Mouse (Mus musculus) embryonic facial prominence, embryonic 11.5 days (tissue): ENCODE results near the gene Frmd4a. TPM values are rescaled to one million over a fixed set of nuclear protein-coding genes. Genes with fewer than 3 reads are reported as not detected.

ENCODE experiments used
- ATAC-seq: fragments of 200-750 bp; cut with Nextera tagmentation; replicated peaks from 2 replicates; pipeline ENCODE4 v1.8.0; 2017; ENCODE audit warnings: low read depth; ENCODE audit not compliant: insufficient number of reproducible peaks, low FRiP score, low TSS enrichment
- DNase-seq: peaks from one replicate; pipeline ENCODE4 v3.0.0-alpha.2; 2015; ENCODE audit warnings: low spot score
- H3K27ac ChIP-seq: fragments of 300-500 bp; sonication (generic); replicated peaks from 2 replicates; pipeline ENCODE4 v1.5.1; 2014; ENCODE audit warnings: mild to moderate bottlenecking, low read depth, low read length, control low read depth
- H3K27me3 ChIP-seq: fragments of 300-500 bp; sonication (generic); 2 replicates; pipeline ENCODE4 v1.6.1; 2014; ENCODE audit warnings: mild to moderate bottlenecking, low read length, moderate library complexity, mixed read lengths; ENCODE audit not compliant: control insufficient read depth, insufficient read depth
- H3K36me3 ChIP-seq: fragments of 300-500 bp; sonication (generic); replicated peaks from 2 replicates; pipeline ENCODE4 v1.6.1; 2014; ENCODE audit warnings: low read depth, mild to moderate bottlenecking, low read length, moderate library complexity, mixed read lengths; ENCODE audit not compliant: control insufficient read depth, insufficient read depth
- H3K4me1 ChIP-seq: fragments of 300-500 bp; sonication (generic); 2 replicates; pipeline ENCODE4 v1.6.1; 2014; ENCODE audit warnings: low read length, mixed read lengths; ENCODE audit not compliant: control insufficient read depth, insufficient read depth
- H3K4me2 ChIP-seq: fragments of 300-500 bp; sonication (generic); 2 replicates; pipeline ENCODE4 v1.6.1; 2014; ENCODE audit warnings: low read depth, mild to moderate bottlenecking, control low read depth, low read length, moderate library complexity
- H3K4me3 ChIP-seq: fragments of 300-500 bp; sonication (generic); 2 replicates; pipeline ENCODE4 v1.5.1; 2014; ENCODE audit warnings: low read depth, low read length, control low read depth
- H3K9ac ChIP-seq: fragments of 300-500 bp; sonication (generic); replicated peaks from 2 replicates; pipeline ENCODE4 v1.6.1; 2014; ENCODE audit warnings: mild to moderate bottlenecking, control low read depth, low read length
- H3K9me3 ChIP-seq: fragments of 300-500 bp; sonication (generic); replicated peaks from 2 replicates; pipeline ENCODE4 v1.6.1; 2016; ENCODE audit warnings: mild to moderate bottlenecking, low read length, inconsistent platforms, mixed read lengths; ENCODE audit not compliant: control insufficient read depth
- WGBS: fragments of 180-500 bp; shearing (Covaris S2); extraction: QIAGEN DNeasy Blood & Tissue Kit; methylation state at CpG from one replicate; pipeline ENCODE4 v1.1.7; 2014; 5-methylcytosine and 5-hydroxymethylcytosine counted together
- polyA plus RNA-seq: library from polyadenylated mRNA; unstranded; fragments of >200 nt; fragmentation: Nextera tagmentation; extraction: Ambion mirVana; gene quantifications from 2 replicates; pipeline ENCODE4 v1.2.1, GENCODE M21; 2014

The Frmd4a gene
- polyA plus RNA-seq, 1 experiment from 2014 or later = 38.5 TPM

GRCm38 (mm10) chr2:4036651-4037117 lies 19.2 kb downstream of the Frmd4a start:
- Histone ChIP-seq H3K27ac (no peak overlapping the region), H3K4me1 (no peaks in the 10 kb centered on the region), H3K4me2 (no peak overlapping the region), H3K9me3 (no peaks in the 10 kb centered on the region), H3K36me3 (no peaks in the 10 kb centered on the region), H3K9ac (no peak overlapping the region), H3K27me3 (no peaks in the 10 kb centered on the region), H3K4me3 (no peak overlapping the region)
- ATAC-seq (no peak), DNase-seq (no peak)
- WGBS = 91% methylated on average over 8 of the region's 8 CpGs

DNA sequence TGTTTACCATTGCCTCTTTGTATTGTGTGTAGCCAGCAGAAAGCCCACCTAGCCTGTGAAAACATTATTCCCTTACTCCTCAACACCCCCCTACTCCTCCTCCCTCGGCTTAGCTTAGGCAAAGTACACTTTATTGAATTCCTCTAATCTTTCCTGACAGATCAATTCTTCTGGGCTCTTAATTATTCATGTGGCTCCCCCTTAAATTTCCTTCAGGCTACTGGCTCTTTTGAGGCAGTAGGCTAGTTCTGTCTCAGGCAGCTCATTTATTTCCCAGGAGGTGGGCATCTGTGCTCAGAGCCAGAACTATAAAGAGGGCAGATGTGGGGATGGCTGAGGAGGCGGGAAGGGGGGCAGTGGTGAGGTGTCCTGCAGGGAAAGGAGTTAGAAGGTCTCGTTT lies 24.5 kb downstream of the Frmd4a start:
- H3K4me1 ChIP-seq = no peaks in the 10 kb centered on the region
- ATAC-seq = no peak
- 28% methylated on average over 3 of the region's 3 CpGs for WGBS

GRCm38 (mm10) chr2:4055481-4055880 lies 38.0 kb downstream of the Frmd4a start:
- no peak overlapping the region for H3K9ac ChIP-seq
- H3K4me1 ChIP-seq = no peaks in the 10 kb centered on the region
- no peak overlapping the region for H3K4me2 ChIP-seq
- no peak overlapping the region for H3K27ac ChIP-seq
- no peaks in the 10 kb centered on the region for H3K9me3 ChIP-seq
- H3K4me3 ChIP-seq = no peak overlapping the region
- DNase-seq (no peak), ATAC-seq (no peak)
- 81% methylated on average over 2 of the region's 2 CpGs for WGBS
- no peaks in the 10 kb centered on the region for H3K36me3 ChIP-seq
- no peaks in the 10 kb centered on the region for H3K27me3 ChIP-seq

More for the DNA sequence above, 24.5 kb downstream of the Frmd4a start:
- Histone ChIP-seq H3K27ac (no peak overlapping the region), H3K9me3 (no peaks in the 10 kb centered on the region), H3K4me3 (no peak overlapping the region), H3K4me2 (no peak overlapping the region), H3K27me3 (no peaks in the 10 kb centered on the region), H3K36me3 (no peaks in the 10 kb centered on the region), H3K9ac (no peak overlapping the region)
- peak; percentile 12 for DNase-seq

DNA sequence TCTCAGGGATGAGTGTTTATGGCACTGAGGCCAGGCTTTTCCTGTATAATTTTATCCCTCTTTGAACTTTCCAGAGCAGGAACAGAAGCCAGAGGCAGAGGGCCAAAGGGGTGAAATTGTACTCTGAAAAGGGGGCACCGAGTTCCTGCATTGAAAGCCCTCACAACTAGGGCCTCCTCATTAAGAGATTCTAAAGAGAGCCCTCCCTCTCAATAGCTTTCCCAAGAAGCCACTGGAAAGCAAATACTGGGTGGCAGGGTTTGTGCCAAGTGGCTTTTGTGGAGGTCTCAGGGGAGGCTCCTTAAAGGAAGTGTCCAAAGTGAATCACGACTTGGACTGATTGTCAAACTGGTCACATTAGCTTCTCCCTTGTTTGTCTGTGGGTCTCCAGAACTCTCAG lies 43.2 kb downstream of the Frmd4a start:
- Histone ChIP-seq H3K9ac (no peak overlapping the region), H3K36me3 (no peaks in the 10 kb centered on the region), H3K9me3 (no peaks in the 10 kb centered on the region), H3K4me2 (no peak overlapping the region), H3K27ac (no peak overlapping the region), H3K27me3 (no peaks in the 10 kb centered on the region), H3K4me1 (no peaks in the 10 kb centered on the region), H3K4me3 (no peak overlapping the region)
- DNase-seq = no peak
- ATAC-seq = no peak
- 55% methylated on average over 2 of the region's 2 CpGs for WGBS

GRCm38 (mm10) chr2:4071831-4072230 lies 54.3 kb downstream of the Frmd4a start:
- WGBS = 71% methylated on average over 7 of the region's 7 CpGs
- Histone ChIP-seq H3K9ac (no peak overlapping the region), H3K27ac (no peak overlapping the region), H3K9me3 (no peaks in the 10 kb centered on the region), H3K36me3 (no peaks in the 10 kb centered on the region), H3K4me1 (no peaks in the 10 kb centered on the region), H3K4me2 (no peak overlapping the region), H3K4me3 (no peak overlapping the region), H3K27me3 (no peaks in the 10 kb centered on the region)
- no peak for ATAC-seq
- DNase-seq = no peak

DNA sequence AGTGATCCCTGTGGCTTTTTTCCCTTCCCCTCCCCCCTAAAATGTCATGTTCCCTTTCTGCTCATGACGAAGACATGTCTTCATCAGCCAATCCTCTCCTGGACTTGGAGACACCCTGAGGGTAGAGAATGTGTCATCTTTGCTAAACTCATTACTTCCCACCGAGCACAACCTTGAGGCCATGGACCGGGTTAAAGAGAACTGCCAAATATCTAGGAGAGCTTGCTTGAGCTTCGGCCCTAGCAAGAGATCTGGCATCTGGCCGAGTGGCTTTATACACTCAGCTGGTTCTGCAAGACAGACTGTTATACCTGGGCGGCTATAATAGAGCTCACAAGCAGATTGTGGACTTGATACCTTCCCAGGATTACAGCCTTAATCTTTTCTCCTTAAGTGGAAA lies 66.4 kb downstream of the Frmd4a start:
- no peak overlapping the region for H3K4me2 ChIP-seq
- H3K27me3 ChIP-seq = no peaks in the 10 kb centered on the region
- H3K4me1 ChIP-seq = no peaks in the 10 kb centered on the region
- no peak overlapping the region for H3K27ac ChIP-seq
- no peaks in the 10 kb centered on the region for H3K9me3 ChIP-seq
- 74% methylated on average over 6 of the region's 6 CpGs for WGBS
- ATAC-seq (no peak), DNase-seq (no peak)
- no peaks in the 10 kb centered on the region for H3K36me3 ChIP-seq
- H3K9ac ChIP-seq = no peak overlapping the region
- no peak overlapping the region for H3K4me3 ChIP-seq

DNA sequence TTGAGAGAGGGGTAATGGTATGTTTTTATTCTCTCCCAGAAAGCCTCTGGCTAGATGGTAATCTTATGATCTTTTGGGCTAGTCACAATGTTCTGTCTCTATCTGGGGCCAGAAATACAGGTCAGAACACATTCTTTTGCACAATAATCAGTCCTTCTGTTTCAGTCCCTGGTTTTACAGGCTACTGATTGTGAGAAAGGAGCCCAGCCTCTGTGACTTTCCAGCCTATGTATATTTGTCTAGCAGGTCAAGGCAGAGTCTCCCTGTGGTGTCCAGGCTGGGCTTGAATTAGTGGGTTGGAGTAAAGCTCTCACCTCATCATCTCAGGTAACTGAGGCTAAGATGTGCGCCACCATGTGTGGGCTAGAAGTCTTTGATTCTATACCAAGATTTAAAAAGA lies 80.1 kb downstream of the Frmd4a start:
- Histone ChIP-seq H3K36me3 (no peaks in the 10 kb centered on the region), H3K4me2 (no peak overlapping the region), H3K9ac (no peak overlapping the region), H3K9me3 (no peaks in the 10 kb centered on the region), H3K4me1 (no peaks in the 10 kb centered on the region), H3K4me3 (no peak overlapping the region), H3K27me3 (no peaks in the 10 kb centered on the region), H3K27ac (no peak overlapping the region)
- WGBS = 81% methylated on average over 1 of the region's 1 CpGs
- ATAC-seq (no peak), DNase-seq (no peak)

DNA sequence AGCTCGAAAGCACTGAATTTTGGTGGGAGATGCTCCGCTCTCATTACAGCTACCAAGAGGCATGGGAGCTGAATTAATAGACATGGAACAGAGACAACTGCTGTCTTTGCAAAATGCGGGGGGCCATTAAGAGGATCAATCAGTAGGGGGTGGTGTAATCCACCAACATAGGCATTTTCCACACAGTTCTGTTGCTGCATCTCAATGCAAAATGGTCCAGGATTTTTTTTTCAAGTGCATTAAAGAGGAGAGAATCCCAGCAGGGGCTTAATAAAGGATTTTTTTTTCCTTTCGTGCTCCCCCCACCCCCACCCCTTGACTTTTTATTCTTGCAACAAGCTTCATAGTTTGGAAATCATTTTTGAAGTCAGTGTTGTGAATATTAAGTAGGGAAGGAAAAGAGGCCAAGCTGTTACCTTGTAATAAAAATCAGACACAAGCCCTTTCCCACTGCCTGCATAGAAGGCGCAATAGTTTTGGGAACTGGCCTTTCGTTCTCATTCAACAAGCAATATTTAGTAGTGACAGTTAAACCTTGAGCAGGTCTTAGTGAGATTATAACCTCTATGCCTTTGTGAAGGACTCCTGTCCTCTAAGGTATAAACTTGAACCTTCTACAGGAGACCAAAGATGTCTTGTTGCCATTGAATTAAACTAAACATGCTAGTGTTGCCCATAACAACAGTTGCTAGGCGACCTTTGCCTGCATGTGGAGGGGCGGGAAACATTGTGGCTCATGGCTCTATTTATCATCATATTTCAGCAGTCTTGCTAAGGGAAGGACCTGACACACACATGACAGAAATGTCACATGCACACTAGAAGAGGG lies 81.6 kb downstream of the Frmd4a start:
- H3K4me1 ChIP-seq = no peaks in the 10 kb centered on the region
- H3K9ac ChIP-seq = no peak overlapping the region
- H3K27ac ChIP-seq = no peak overlapping the region
- H3K4me2 ChIP-seq = no peak overlapping the region
- WGBS = 62% methylated on average over 8 of the region's 8 CpGs
- peak; percentile 50 for DNase-seq
- H3K27me3 ChIP-seq = no peaks in the 10 kb centered on the region
- ATAC-seq = no peak
- no peak overlapping the region for H3K4me3 ChIP-seq
- no peaks in the 10 kb centered on the region for H3K36me3 ChIP-seq
- no peaks in the 10 kb centered on the region for H3K9me3 ChIP-seq
